Mouse (Mus musculus): ENCODE results near the gene Tnr. TPM values are rescaled to one million over a fixed set of nuclear protein-coding genes. Genes with fewer than 3 reads are reported as not detected.
A peak's percentile ranks its signal among the peaks of the same experiment; 100 is the strongest.

Gene Tnr
- total RNA-seq, 2 experiments from 2014 or later = 1.3 to 2.6 TPM

DNA sequence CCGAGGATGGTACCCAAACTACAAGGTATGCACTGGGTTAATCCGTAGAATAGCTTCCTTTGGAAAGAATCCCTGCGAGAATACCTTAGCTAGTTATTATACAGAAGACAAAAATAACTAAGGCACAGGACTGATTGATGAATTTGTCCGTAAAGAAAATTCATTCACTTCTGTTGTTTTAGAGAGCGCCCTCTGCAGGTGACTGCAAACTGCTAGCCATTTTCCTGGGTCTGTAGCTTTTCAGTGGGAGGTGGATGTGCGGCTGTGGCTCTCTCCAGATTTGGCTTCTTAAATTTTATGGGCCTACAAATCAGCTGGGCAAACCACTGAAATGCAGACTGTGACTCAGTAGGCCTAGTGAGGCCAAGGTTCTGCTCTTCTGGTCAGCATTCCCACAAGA lies 42.5 kb downstream of the Tnr start:
- no peak for DNase-seq

DNA sequence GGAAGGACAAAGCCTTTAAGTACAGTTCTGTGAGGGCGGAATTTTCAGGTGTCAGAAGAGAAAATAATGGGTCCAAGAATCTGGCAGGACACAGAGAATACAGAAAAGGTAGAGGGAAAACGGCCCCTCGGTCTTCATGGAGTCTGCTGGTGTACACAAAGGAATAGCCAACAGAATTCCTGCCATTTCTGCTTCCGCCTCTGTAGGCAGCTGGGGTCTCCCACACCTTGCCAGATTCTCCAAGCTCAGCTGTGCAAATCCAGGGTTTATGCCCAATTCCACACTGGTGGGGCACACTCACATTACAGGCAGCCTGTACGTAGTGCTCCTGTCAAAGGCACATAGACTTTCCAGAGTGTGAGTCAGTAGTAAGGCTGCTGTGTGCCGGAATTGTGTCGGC lies 43.6 kb downstream of the Tnr start:
- no peak for DNase-seq

DNA sequence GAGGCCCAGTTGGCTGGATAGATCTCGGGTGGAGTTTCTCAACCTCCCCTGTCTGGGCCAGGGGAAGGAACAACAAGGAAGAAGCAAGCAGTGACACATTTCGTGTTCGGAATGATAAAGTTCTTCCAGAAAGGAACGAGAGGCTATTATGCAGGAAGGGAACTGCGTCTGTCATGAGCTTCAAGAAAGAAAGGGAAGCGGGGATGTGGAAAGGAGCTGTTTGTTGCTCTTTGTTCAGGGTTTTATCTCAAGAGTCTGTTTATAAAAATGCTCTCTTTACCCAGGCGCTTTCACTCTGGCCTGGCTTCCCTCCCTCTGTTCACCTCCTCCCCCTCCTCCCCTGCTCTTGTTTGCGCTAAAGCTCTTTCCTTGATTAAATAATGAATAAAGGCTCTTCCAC lies 46.7 kb downstream of the Tnr start:
- no peak for DNase-seq

DNA sequence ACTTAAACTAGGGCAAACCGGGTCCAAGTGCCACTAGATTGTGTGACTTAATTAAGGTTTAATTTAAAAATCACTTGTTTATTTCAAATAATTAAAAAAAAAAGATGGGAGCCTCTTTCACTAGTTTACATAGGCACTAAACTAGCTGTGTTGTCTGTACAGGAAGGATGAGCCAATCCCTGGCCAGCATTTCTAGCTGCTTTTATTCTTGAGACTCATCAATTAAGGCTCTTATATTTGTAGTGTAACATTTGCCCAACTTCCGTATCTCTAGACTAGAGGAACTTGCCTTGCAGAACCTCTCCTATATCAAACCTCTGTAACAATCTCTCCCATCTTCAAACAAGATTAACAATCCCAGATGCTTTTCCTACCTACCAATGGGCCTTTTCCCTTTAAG lies 47.3 kb downstream of the Tnr start:
- no peak for DNase-seq

DNA sequence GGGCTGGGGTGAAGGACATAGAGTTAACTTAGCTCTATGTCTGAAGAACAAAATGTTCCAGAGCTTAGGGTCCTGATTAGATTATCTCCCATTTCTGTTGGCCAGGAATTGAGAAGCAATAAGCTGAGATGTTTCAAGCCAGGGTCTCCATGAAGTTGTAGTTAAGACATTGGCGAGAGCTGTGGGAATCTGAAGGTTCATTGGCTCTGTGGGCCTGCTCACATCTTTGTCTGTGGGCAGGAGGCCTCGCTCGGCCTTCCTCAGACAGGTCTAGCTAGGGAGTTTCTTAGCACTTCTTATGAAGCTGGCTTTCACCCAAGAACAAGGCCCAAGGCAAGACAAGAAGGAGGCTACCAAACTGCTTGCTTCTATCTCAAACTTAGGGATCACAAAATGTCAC lies 48.4 kb downstream of the Tnr start:
- DNase-seq = no peak

DNA sequence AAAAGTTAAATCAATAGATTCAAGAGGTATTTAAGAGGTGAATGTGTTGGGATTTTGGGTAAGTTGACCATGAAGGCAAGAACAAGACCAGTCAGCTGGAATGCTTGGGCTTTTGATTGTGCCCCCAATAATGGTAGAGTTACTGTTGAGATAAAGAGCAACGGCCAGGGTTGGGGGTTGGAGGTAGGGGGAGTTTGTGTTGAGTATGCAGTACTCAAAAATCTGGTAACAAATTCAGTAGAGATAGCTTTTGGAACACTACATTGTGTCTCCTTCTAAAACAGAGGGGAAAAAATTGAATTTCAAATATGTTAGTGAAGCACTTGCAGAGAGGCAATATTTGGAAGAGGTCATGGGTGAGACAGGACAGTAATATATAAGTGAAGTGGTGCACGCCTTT lies 49.5 kb downstream of the Tnr start:
- no peak for DNase-seq

DNA sequence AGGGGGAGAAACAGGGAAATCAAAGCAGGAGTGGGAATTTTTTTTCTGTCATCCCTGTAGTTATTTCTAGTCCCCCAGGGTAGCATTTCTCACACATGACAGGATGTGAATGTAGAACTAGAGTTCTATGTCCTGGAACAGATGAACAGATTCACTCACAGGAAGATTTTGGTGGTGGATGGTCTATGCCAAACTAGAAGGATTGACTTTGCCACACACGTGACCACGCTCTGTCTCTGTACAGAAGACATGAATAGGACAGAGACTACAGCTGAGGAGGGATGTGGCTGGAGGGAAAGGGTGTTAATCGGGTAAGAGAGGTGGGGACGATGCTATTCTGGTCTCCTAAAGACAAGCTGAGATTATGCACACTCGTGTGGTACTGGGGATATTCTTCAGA lies 51.1 kb downstream of the Tnr start:
- no peak for DNase-seq

DNA sequence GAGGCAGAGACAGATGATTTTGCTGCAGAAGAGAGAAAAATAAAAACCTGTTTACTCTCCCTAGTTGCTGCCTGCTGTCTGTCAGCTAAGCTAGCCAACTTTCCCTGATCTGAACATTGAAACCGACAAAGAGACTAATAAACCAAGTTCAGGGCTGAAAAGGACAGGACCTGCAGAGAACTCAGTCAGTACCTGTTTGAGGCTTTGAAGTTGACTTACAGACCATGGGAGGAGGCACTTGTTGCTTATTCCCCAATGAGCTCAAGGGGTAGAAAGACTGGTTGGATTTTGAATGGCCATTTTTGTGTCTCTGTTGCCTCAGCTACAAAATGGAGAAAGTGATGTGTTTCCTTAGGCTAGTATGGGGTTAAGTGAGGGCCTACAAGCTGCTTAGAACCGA lies 52.7 kb downstream of the Tnr start:
- DNase-seq = no peak

DNA sequence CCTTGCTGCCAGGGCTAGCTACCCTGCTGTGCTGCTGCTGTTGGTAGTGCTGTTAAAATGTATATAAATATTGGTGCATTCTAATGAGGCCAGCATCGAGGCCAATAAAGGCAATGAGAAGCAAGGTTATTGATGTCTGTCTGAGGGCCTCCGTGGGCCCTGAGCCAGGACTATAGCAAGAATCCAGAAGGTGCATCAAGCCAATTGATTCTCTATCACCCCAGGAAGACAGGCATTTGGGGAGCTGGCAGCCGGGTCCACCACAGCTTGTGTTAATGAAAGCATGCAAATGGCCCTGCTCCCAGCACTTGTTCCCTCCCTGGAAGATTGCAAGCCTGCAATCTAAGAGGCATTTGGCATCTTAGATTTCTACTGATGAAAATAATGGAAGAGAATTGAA lies 54.8 kb downstream of the Tnr start:
- no peak for DNase-seq

DNA sequence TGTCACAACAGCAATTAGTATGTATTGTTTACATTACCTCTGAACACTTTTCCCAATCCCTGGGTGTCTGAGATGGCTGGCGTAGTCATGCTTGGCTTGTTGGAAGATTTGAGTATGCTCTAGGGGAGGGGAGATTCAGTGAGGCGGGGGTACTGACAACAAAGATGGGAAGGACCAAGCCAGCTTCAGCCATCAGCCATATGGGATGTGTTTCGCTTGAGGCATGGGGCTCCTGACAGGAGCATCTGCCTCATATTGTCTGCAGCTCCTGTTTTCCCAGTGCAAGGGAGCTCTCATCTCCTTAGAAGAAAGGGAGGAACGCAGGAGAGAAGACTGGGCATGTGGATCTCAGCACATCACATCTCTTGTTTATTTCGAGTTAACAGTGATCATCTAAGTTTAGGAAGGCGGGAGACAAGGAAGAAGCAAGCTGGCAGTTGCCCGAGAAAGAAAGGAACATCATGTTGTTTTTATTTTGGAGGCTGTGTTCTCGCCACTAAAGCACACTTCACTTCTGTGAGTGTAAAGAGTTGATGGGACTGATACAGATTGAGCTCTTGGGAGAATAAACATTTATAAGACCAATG lies 56.9 kb downstream of the Tnr start:
- no peak for DNase-seq

DNA sequence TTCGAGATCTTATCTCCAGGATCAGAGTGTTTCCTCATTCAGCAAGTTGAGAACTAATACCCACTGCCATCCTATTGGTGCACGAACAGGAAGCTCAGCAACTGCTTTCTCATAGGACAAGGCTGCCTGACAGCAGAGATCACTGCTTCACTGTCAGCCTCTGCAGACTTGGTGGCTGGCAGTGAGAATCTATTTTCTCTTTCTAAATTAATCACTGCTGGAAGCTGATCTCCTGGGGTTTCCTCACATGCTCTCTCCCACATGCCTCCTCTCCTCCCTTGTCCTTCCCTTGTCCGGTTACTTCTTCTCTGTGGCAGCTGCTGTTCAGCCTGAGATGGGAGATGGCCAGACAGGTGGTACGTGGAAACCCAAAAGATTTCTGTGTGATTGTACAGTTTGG lies 60.3 kb downstream of the Tnr start:
- no peak for DNase-seq

DNA sequence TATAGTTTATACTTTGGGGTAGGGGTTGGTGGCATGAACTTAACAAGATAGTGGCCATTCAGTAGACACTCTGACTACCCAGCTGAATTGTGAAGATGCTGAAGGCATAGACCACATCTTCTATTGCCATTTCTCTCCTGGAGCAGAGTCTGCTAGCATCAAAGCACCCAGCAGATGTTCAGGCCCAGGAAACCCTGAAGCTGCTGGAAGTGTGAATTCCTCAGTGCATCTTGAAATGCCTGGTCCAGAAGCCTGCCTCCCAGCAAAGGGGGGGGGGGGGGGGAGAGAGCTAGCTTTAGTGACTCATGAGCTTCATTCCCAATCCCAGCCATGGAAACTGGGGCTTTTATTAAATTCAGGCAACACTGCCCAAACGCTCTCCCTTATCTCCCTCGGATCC lies 65.2 kb downstream of the Tnr start:
- no peak for DNase-seq

DNA sequence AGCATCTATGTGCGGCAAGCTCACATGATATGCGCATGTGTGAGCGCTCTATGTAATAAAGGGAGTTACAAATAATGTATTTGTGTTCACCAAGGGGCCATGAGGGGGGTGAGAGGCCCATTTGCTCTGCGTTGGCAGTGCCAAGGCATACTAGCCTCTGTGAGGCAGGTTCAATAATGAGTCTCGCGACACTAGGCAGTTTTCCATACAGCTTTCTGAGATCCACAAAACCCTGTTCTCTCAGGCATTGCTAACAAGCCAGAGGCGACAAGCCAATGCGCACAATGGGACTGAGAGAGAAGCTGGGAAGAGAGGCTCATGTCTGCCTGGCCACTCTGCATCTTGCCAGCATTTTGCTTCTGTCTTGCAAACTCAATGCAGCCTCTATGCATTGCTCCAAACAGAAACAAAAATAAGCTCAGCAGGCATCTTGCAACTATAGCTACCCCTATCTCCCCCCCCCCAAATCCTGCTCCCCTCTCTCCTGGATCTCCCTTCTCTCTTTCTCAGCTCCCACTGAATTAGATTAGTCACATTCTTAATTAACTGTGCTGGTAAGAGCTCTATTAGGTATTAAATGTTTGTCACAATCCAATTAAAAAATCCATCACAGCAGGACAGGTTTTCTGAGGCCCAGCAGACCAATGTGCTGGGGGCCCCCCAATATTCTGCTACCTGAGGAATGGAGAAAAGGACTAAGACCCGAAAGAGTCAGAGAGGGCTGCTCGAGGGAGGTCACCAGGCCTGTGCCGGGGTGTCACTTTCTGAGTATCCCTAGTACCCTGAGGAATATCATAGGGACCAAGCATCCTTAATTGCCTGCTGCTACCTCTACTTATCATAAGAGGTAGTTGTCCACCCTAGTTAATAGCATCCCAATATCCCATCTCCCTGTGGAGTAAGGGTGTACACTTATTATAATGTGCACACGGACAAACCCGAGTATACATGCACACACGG lies 70.8 kb downstream of the Tnr start:
- DNase-seq = no peak

DNA sequence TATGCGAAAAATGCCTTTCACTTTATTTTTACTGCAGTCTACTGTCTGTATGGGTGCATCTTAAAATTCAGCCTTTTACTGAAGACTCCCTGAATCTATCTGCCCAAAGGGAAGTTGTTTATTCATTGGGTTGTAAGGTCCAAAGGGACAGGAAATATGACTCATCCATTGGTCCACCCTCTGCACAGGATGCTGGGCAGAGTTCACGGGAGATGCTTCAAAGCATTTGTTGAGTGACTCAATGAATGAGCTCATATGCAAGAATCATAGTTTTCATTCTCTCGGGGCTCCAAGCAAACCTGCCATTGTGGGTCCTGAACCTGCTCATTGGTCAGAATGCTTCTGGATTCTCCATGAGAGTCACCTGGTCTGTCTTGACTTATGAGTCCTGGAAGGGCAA lies 72.2 kb downstream of the Tnr start:
- DNase-seq = no peak

DNA sequence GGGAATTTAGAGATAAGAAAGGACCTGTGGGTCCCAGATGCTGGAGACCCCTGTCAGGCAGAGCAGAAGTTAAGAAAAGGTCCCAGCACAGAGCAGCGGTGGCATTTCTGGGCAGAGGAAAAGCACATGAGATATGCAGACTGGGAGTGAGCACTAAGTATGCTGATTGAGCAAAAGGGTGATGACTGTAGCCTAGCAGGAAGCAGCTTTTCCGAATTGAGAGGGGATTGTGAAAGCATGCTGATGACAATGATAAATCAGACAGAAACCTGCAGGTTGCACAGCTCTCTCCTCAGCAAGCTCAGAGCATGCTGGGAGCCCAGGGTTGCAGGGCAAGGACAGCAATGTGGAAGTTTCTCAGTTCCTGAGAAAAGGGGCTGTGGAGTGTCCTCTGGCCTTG lies 73.1 kb downstream of the Tnr start:
- DNase-seq = peak; percentile 11

DNA sequence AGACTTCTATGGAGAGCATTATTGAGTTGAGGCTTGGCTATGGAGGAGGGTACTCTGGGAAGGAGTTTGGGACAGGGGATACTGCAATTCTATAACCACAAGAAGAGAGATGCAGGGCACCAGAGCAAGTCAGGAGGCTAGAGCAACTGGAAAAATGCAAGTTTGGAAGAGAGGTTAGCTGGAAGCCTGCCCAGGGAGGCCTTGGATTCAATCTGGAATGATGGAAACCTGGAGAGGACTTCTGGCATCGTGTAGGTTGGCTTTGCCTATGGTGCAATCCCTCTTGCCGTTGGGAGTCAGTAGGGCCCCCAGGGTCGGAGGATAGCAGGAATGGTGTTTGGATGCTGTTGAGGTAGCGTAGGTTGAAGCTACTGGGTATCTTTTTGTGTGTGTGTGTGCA lies 90.0 kb downstream of the Tnr start:
- no peak for DNase-seq

DNA sequence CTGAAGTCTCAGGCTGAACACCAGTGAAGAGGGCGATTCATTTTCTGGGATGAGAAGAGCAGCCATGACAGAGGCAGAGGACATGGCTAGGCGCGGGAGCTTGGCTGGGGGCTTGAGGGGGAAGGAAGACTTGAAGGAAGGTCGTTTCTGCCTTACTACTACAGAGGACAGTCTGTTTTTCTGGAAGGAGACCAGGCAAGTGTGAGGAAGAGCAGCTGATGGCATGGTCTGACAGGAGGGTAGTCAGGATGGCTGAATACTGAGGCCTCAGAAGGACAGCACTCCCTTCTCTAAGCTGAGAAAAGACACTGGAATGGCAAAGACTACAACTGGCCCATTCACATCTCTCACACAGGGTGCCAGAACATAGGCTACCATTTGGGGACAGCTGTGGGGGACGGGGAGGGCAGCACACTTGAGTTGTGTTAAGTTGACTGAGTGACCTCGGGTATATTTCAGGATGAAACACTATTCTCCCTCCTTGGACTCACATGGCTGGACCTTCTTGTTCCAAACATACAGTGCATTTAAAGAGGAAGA lies 90.6 kb downstream of the Tnr start:
- no peak for DNase-seq

DNA sequence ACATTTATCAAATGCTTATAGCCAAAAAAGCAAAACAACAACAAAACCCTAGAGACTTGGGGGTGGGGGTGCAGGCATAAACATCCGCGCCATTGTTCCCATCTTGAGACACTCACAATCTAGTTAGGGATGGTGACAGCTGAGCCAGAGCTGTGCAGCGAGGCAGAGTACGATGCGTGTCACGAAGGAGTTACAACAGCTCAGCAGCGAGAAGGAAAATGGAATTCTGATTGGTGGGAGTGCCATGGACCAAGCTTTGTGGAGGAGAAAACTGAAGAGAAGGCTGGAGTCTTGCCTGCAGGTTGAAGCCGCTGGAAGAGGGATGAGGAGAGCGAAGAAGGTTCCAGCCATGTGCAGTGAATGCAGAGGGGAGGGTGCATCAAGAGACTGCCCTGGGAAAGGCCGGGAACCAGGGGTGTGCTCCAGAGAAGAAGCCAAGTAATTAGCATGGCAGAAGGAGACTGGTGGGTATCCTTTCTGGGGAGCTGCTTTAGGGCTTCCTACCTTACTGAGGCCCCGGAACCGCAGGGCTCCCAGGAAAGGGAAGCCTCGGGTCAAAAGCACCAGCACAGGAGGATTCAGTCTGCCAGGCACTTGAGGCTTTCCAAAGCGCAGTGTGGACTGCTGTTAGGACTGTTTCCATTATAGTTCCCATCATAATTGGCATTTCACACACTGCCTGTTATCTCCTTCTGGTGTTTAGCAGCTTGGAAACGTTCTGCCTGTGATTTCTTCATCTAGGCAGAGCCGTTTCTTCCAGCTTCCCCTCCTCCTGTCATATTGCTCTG lies 91.3 kb downstream of the Tnr start:
- DNase-seq = no peak

DNA sequence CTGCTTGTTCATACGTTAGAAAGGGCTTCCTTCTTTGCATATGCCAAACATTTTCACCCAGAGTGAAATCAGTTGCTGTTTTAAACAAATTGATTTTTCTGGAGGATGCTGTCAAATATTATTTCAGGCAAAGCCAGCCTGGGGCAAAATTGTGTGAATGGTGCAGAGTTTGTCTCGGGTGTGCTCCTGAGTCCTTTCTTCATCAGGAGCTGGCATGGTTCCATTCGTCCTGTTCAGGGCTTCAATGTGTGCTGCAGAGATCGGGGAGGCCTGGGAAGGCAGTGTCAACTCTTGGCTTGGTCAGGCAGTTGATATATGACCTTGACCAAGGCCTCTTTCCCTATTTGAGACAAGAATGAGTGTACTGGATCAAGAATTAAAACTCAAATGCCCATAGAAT lies 92.1 kb downstream of the Tnr start:
- DNase-seq = no peak

DNA sequence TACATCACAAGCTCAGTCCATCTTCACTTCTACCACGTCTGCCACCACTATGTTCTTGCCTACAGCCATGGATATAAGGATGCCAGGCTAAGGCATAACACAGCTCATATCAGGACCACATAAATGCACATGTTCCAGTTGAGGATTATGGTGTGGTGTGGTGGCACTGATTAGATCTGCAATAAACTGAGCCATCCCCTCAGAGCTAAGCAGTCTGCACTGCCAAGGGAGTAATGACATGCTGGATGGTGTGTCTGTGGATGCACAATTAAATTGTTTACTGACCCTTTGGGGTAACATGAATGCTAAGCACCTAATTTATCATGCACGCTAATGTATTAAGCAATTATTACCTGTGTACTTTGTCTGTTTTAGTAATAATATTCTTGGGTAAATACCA lies 95.6 kb downstream of the Tnr start:
- DNase-seq = no peak

DNA sequence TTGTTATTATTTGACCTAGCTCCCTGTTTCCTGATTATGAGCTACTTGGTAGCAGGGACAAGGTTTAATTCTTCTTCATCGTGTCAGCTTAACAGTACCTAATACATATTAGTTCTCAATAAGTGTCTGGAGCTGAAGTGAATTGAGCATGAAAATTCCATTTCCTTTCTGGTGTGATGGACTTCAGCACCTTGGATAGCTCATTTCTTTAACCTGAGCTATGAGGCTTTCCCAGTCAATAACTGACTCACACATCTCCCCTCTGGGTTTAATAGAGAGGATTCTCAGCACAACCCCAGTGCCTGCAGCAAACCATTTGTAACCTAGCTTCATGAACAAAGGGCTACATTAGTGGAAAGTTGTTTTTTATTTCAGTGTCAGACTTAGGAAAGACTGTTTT lies 97.8 kb downstream of the Tnr start:
- peak; percentile 5 for DNase-seq

DNA sequence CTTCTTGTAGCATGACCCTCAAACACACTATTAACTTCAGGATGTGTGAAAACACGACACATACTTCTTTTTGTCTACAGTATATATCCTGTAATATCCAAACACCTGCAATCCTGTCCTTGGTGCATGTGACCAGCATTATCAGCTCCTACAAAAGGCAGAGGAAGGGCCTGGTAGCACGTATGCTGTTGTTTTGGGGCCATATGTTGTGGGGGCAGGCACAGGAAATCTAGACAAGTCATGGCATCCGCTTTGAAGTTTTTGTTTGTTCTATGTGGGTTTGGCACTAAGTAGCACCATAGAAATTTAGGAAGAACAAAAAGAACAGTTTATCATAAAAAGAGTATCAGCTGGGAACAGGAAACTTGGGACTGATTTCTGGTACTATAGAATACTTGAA lies 105.5 kb downstream of the Tnr start:
- DNase-seq = no peak
